Mouse (Mus musculus): ENCODE data around the gene Rnf157.

The Rnf157 gene

DNA sequence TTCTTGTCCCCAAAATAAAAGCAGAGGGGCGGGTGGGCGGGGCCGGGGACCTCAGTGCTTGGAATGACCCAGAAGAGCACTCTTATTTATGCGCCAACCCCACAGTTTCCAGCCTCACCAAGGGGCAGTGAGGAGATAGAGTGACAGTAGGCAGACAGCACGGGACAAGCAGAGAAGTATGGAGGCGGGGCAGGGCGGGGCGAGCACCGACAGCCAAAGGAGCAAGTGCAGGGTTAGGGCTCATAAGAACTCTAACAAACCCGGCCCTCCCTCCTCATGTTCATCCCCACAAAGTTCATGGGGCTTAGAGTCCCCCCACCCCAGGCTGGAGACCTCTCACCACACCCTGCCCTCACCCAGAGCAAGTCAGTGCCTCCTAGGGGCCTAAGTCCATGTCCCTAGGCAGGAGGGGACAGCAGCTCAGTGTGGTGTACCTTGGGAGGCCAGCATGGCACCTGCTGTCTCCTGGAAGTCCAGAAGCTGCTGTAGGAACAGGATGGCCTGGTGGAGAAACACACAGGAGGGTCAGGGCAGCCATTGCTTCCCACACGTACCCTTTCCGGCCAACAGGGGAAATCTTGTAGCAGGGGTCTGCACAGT, 119.2 kb downstream of the Rnf157 start:
- DNase-seq, result no peak

DNA sequence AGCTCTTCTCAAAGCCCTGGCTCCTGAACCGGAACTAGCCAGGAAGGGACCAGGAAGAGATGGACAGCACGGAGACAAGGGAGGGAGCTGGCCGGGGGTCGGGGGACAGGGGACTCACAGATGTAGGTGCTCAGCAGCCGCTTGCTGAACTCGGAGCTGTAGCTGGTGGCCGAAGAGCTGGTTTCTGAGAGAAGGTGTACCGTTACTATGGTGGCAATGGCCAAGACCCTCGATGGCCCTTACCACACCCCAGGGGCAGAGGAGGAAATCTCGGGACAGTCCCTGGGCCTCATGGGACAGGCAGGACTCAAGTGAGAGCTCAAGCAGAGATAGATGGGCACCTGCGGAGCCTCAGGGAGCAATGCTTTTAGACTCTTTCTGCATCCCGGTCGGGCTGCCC, 120.4 kb downstream of the Rnf157 start:
- DNase-seq, result no peak

DNA sequence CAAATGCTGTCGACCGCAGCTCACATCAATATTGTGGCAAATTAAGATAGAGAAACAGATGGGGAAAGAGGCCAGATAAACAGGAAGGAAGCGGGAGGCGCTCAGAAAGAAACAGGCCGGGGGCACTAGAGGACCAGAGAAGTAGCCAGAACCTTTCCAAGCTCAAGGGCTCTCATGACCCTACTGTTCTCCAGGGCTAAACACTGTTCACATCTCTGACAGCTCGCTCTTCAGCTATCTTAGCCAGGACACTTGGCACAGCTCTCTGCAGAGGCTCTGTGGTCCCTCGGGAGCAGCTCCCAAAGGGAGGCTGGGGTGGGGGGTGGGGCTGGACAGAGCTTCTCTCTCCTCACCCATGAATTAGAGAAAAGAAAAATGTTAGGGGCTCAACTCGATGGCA, 122.3 kb downstream of the Rnf157 start:
- no peak for DNase-seq

DNA sequence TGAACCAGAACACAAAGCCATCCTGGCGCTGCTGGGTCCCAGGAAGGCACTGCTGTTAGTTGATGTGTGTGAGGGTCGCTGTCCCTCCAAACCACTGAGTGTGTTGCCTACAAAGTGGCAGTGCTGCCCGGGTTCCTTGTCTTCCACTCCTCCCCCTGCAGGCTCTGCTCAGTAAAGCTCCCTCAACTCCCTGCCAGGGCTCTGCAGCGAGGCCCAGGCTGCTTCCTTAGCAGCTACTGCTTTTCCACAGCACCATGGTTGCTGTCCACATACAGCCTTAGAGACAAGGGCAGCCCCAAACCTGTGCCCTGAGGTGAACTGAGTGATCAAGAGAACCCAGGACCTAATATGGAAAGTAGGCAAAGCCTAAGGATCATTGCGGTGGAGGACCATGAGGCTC, 125.5 kb downstream of the Rnf157 start:
- DNase-seq, result no peak

Data from right cerebral cortex, postnatal 4 days (tissue).